Mouse (Mus musculus) liver, postnatal 0 days (tissue): ENCODE data around the gene Vmn1r209.
"Not testable (repeated sequence)": the region's sequence is repeated elsewhere in the genome, so short reads cannot be mapped to it uniquely, and the experiment has no call there.

Experiments
- CTCF ChIP-seq: sonication (generic); IDR thresholded peaks from 2 replicates; pipeline ENCODE4 v1.5.1; 2016; ENCODE audit warnings: antibody characterized with exemption, low read depth
- EP300 ChIP-seq: IDR thresholded peaks from 2 replicates; pipeline ENCODE4 v1.6.1; 2016; ENCODE audit warnings: antibody characterized with exemption, low read depth, mild to moderate bottlenecking

GRCm38 (mm10) chr13:22784159-22784558 lies 25.3 kb downstream of the Vmn1r209 start:
- not testable (repeated sequence) for TF ChIP-seq CTCF, EP300
